8 mouse cellular contexts compared by ENCODE assay signal in the genomic region with DNA sequence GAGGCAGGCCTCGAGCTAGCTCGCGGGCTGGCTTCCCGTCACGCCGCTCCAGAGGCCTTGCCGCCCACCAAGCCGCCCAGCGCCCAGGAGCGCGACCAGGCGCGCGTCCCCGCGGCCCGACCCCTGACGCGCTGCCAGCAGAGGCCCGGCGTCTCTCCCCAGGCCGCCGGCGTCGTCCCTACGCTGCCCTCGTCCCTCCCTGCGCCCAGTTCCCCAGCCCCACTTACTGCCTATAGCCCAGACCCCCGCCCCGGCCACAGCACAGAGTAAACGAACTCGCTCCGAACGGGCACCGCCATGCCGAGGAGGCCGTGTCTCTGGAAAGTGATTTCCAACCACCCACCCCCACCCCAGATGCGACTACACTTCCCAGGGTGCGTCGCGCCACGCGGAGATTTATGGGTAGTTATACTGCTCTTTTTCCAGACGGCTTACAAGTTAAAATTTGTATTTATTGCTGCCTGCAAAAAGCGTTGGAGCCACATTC. TPM values are rescaled to one million over a fixed set of nuclear protein-coding genes. Genes with fewer than 3 reads are reported as not detected.
DNase-seq lines count a peak whose midpoint lies in the region; ATAC-seq lines count a peak whose summit lies in the region.

A gene (minus strand): TSS at position 341 of the 487 bp plus-strand sequence.

- H3K4me3 ChIP-seq in hindbrain, embryonic 13.5 days, result peak within 1 kb of the TSS; percentile 67

- peaks cover 13% of the 10 kb centered on the region for H3K36me3 ChIP-seq in hindbrain, embryonic 13.5 days

- peak within 1 kb of the TSS; percentile 75 for H3K4me2 ChIP-seq in hindbrain, embryonic 13.5 days

- peak; percentile 97 for ATAC-seq in hindbrain, embryonic 13.5 days (ENCODE audit: low FRiP score)

- no peaks in the 10 kb centered on the region for H3K9me3 ChIP-seq in hindbrain, embryonic 13.5 days

- H3K27ac ChIP-seq in hindbrain, embryonic 13.5 days, result peak within 1 kb of the TSS; percentile 94

- peaks cover 19% of the 10 kb centered on the region for H3K4me1 ChIP-seq in hindbrain, embryonic 13.5 days (replicated peaks)

- peak within 1 kb of the TSS; percentile 85 for H3K9ac ChIP-seq in hindbrain, embryonic 13.5 days

- peak; percentile 94 for DNase-seq in NIH3T3 (ENCODE audit: low read depth)
- peak; percentile 83 for DNase-seq in cerebellum, postnatal 10 days
- DNase-seq in frontal cortex, postnatal 14 days (ENCODE audit: low spot score in 2 of 2), result peak; percentile 52 to 67
- peak; percentile 66 to 85 for DNase-seq in layer of hippocampus, postnatal 25 days (ENCODE audit: extremely low spot score in 1 of 2, low spot score in 1 of 2)
- peak; percentile 69 for DNase-seq in lung, postnatal 25 days (ENCODE audit: low spot score)
- DNase-seq in retina, postnatal 1 day, result peak; percentile 90
- peak; percentile 54 to 82 for DNase-seq in urinary bladder, adult 18-20 months (ENCODE audit: low spot score in 2 of 2)

- H3K27me3 ChIP-seq in hindbrain, embryonic 13.5 days, result no peaks in the 10 kb centered on the region

- WGBS in hindbrain, embryonic 13.5 days, result under 1% methylated on average over 45 of the region's 45 CpGs

RNA-seq across cellular contexts. Expression of the gene that starts here (rescaled TPM):
- polyA plus RNA-seq in hindbrain, embryonic 13.5 days (2015; fragmentation: Nextera tagmentation; extraction: Ambion mirVana), result 26.5 and 26.6 TPM in 2 replicates
- total RNA-seq in layer of hippocampus, postnatal 25 days (2021), result 10 to 100 TPM; 18.0 to 24.6 TPM

Comparison
In these comparisons a context has a peak if more than half of its experiments do, and no peak if none do; other contexts are left out.
1. Peak in every context shown above with its lines: DNase-seq, ATAC-seq, H3K4me3 ChIP-seq and H3K27ac ChIP-seq.